Mouse (Mus musculus): ENCODE results near the gene 2310057M21Rik. TPM values are rescaled to one million over a fixed set of nuclear protein-coding genes. Genes with fewer than 3 reads are reported as not detected.
A peak's percentile ranks its signal among the peaks of the same experiment; 100 is the strongest.

The 2310057M21Rik gene
- polyA plus RNA-seq, 1 experiment from 2014 or later: 18.4 TPM

DNA sequence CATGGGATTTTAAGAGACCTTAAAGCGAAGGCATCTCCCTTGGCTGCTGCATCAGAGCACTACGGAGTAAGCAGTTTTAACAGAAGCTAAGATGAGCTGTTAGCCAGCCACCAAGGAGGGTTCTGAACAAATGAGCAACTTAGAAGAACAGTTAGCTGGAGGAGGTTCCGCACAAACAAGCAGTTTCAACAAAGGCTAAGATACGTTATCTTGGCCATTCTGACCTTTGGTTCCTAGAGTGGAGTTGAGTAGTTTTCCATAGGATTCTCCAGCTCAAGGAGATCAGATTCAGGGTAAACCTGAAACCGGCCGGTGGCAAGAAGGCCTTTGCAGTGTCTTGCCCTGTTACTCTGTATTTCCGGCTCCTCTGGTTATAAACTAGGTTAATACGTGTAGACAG is 1.6 kb upstream of the 2310057M21Rik start:
- WGBS: 65% methylated on average over 8 of the region's 8 CpGs
- ATAC-seq: no peak

DNA sequence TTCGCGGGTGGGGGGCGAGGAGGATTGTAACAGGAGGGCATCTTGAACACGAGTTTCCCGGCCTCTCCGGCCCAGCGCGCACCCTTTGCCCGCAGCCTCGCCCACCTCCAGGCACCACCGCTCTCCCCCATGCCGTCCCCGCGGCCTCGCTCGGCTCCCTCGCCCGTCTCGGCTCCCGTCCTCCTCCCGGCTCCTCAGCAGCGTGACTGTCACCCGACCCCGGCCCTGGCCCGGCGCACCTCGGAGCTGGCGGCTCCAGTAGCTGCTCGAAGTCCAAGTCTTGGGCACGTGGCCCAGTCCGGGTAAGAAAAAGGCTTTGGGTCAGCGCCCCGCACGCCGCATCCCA is 317 bp downstream of the 2310057M21Rik start:
- Histone ChIP-seq H3K4me2 (replicated peaks) (peak overlapping the region; percentile 94), H3K4me3 (replicated peaks) (peak overlapping the region; percentile 95), H3K27me3 (replicated peaks) (no peaks in the 10 kb centered on the region), H3K9me3 (no peaks in the 10 kb centered on the region), H3K9ac (peak overlapping the region; percentile 96), H3K4me1 (replicated peaks) (peaks cover 6% of the 10 kb centered on the region; the same call in 1 of the 2 replicates), H3K36me3 (peaks cover 6% of the 10 kb centered on the region; the same call in 1 of the 2 replicates), H3K27ac (peak overlapping the region; percentile 96)
- peak; percentile 76 for ATAC-seq
- under 1% methylated on average over 35 of the region's 35 CpGs for WGBS

More for the DNA sequence above, 1.6 kb upstream of the 2310057M21Rik start:
- H3K9ac ChIP-seq: no peak overlapping the region
- H3K4me3 ChIP-seq (replicated peaks): no peak overlapping the region
- peak overlapping the region; percentile 28; the same call in 1 of the 2 replicates for H3K27ac ChIP-seq
- H3K4me1 ChIP-seq (replicated peaks): peaks cover 6% of the 10 kb centered on the region; the same call in 1 of the 2 replicates
- no peaks in the 10 kb centered on the region for H3K27me3 ChIP-seq (replicated peaks)
- H3K4me2 ChIP-seq (replicated peaks): no peak overlapping the region
- no peaks in the 10 kb centered on the region for H3K36me3 ChIP-seq
- no peaks in the 10 kb centered on the region for H3K9me3 ChIP-seq

DNA sequence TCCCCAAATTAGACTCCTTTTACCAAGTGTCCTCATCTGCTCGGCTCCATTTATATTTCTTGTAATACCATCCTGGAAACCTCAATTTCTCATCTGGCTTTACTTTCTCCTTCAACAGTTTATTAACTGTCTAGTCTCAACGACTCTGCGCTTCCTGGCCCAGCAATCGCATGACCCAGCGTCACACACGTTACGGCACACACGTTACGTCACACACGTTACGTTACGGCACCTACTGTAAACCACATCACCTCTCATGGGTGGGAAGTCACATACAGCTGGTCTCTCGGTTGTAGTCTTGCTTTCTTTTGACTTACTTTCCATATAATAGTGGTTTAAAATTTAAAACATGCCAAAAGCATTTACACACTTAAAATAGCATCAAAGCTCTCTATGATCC is 6.5 kb downstream of the 2310057M21Rik start:
- H3K4me3 ChIP-seq (replicated peaks): no peak overlapping the region
- 95% methylated on average over 13 of the region's 13 CpGs for WGBS
- H3K36me3 ChIP-seq: peaks cover 16% of the 10 kb centered on the region

DNA sequence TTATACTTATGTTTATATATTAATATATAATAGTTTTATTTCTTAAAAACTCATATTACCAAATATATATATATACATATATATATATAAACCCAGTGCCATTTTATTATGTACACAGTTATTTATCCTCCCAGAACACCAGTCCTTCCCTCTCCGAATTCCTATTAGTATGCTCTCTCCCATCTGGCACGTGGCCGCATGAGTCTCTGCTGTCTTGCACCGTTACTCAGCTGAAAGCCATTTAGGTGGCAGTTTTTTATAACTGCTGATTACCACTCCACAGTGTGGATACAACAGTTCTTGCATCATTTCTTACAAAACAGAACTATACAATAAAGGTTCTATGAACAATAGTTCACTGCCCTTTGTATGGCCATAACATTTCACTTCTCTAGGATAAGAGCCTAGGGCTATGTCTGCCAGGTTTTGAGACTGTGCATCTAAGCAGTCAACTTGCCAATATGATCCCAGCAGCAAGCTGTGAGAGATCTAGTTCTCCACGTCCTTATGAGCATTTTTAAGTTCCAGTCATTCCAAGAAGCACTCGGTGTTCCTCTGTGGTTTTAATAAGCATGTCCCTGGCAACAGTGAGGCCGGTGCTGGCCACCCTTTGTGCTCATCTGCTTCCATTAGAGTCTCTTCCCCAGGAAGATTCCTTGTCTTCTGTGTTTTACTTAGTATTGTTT is 16.6 kb downstream of the 2310057M21Rik start:
- H3K4me1 ChIP-seq (replicated peaks): no peaks in the 10 kb centered on the region
- no peaks in the 10 kb centered on the region for H3K27me3 ChIP-seq (replicated peaks)
- 80% methylated on average over 7 of the region's 7 CpGs for WGBS
- H3K27ac ChIP-seq: no peak overlapping the region
- peaks cover 22% of the 10 kb centered on the region; the same call in 1 of the 2 replicates for H3K36me3 ChIP-seq
- no peak overlapping the region for H3K4me2 ChIP-seq (replicated peaks)
- no peak overlapping the region for H3K4me3 ChIP-seq (replicated peaks)
- H3K9ac ChIP-seq: no peak overlapping the region
- ATAC-seq: no peak
- no peaks in the 10 kb centered on the region for H3K9me3 ChIP-seq

More for the DNA sequence above, 6.5 kb downstream of the 2310057M21Rik start:
- Histone ChIP-seq H3K9ac (no peak overlapping the region), H3K9me3 (no peaks in the 10 kb centered on the region), H3K27ac (no peak overlapping the region), H3K4me2 (replicated peaks) (no peak overlapping the region), H3K4me1 (replicated peaks) (no peaks in the 10 kb centered on the region), H3K27me3 (replicated peaks) (no peaks in the 10 kb centered on the region)
- no peak for ATAC-seq

DNA sequence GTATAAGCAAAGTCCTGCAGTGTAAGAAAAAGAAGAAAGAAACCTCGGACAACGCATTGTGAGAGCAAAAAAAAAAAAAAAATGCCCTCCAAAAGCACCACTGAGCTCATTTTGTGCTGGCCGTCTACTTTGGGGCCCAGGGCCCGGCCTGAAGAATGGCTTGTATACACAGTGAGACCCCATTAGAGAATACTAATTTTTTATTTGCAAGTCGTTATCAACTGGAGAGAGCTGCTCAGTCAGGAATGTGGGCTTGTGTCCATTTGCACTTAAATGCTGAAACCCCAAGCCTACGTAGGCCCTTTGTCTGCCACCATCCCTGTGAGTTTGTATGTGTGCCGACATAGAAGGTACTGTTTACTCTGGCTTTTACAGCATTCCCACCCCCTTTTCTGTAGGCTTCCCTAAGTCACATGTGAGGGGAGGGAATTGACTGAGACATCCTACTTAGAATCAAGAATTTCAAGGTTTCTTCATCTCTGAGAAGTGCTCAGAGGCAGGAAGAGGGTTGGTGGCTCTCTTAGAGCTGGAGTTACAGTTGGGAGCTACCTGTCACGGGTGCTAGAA is 25.0 kb downstream of the 2310057M21Rik start:
- no peak for ATAC-seq
- Histone ChIP-seq H3K4me2 (replicated peaks) (no peak overlapping the region), H3K27ac (no peak overlapping the region), H3K4me1 (replicated peaks) (no peaks in the 10 kb centered on the region), H3K36me3 (0 out of 2 replicates have a peak, but pooled peaks cover 10% of the 10 kb centered on the region), H3K9ac (no peak overlapping the region), H3K4me3 (replicated peaks) (no peak overlapping the region), H3K27me3 (replicated peaks) (no peaks in the 10 kb centered on the region), H3K9me3 (no peaks in the 10 kb centered on the region)
- 46% methylated on average over 8 of the region's 8 CpGs for WGBS

DNA sequence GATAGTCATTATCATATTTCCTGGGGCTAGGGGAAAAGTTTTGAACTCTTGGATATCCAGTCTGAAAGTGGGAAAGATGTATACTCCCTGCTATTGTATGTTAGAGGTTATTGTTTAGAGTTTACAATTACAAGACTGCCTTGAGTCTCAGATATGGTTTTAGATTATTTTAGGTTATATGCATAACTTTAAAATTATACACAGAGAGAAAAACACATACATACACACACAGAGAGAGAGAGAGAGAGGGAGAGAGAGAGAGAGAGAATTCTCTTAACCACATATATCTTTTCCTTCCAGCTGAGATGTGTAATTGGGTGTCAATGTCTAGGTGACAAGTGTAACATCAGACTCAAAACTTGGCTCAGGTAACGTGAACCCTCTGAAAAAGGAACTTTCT is 29.0 kb downstream of the 2310057M21Rik start, which contains the start of gene Fam24a:
Gene Fam24a, plus strand, starts transcription at position 301 of the 400 bp plus-strand sequence.
- no peak within 1 kb of the TSS for H3K4me2 ChIP-seq (replicated peaks)
- ATAC-seq: no peak
- 56% methylated on average over 1 of the region's 1 CpGs for WGBS
- no peaks in the 10 kb centered on the region for H3K36me3 ChIP-seq
- no peak within 1 kb of the TSS for H3K27ac ChIP-seq
- H3K4me1 ChIP-seq (replicated peaks): no peaks in the 10 kb centered on the region
- no peaks in the 10 kb centered on the region for H3K9me3 ChIP-seq
- no peak within 1 kb of the TSS for H3K4me3 ChIP-seq (replicated peaks)
- H3K9ac ChIP-seq: no peak within 1 kb of the TSS
- H3K27me3 ChIP-seq (replicated peaks): no peaks in the 10 kb centered on the region

DNA sequence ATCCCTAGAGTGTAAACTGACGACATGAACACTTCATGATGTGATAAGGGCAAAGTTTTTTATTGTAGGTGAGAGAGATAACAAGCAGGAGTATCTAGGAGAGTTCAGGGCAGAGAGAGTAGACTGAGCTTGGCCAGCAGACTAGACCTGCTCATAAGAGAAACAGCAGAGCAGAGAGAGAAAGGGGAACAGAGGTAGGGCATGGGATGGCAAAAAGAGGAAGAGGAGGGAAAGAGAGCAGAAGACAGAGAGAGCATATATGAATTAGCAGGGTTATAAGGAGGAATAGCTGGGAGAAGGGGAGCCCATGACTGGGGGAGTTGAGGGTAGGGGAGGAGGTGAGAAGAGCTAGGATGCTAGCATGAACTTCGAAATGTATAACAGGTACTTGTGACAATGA is 30.9 kb downstream of the 2310057M21Rik start:
- whole genome bisulfite sequencing: 68% methylated on average over 2 of the region's 2 CpGs
- H3K27me3 ChIP-seq (replicated peaks): no peaks in the 10 kb centered on the region
- H3K9ac ChIP-seq: no peak overlapping the region
- no peak overlapping the region for H3K4me2 ChIP-seq (replicated peaks)
- no peak overlapping the region for H3K4me3 ChIP-seq (replicated peaks)
- H3K36me3 ChIP-seq: no peaks in the 10 kb centered on the region
- H3K9me3 ChIP-seq: no peaks in the 10 kb centered on the region
- H3K27ac ChIP-seq: no peak overlapping the region
- H3K4me1 ChIP-seq (replicated peaks): no peaks in the 10 kb centered on the region
- no peak for ATAC-seq

DNA sequence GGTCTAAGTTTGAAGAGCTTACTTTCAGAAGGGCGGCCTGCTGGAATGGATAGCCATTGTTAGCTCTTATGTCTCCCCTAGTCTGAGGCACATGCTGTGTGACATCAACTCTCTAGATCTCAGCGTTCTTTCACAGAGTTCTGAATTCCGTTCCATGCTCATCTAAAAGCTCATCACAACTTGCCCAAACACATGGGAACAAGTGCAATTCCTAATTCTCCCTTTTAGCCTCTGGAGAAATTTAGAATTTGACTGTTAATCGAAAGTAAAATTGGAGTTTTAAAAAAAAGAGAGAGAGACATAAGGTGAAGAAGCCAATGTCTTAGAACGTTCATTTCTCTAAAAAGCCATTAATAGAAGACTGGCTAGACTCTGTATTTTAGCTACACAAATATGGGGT is 33.1 kb downstream of the 2310057M21Rik start, which contains the start of gene Fam24b:
Gene Fam24b, minus strand, starts transcription at position 101 of the 400 bp plus-strand sequence.
- H3K4me3 ChIP-seq (replicated peaks): no peak within 1 kb of the TSS
- no peak within 1 kb of the TSS for H3K27ac ChIP-seq
- H3K9ac ChIP-seq: no peak within 1 kb of the TSS
- ATAC-seq: no peak
- no peaks in the 10 kb centered on the region for H3K4me1 ChIP-seq (replicated peaks)
- H3K9me3 ChIP-seq: no peaks in the 10 kb centered on the region
- WGBS: 93% methylated on average over 5 of the region's 5 CpGs
- no peak within 1 kb of the TSS for H3K4me2 ChIP-seq (replicated peaks)
- H3K27me3 ChIP-seq (replicated peaks): no peaks in the 10 kb centered on the region
- no peaks in the 10 kb centered on the region for H3K36me3 ChIP-seq

DNA sequence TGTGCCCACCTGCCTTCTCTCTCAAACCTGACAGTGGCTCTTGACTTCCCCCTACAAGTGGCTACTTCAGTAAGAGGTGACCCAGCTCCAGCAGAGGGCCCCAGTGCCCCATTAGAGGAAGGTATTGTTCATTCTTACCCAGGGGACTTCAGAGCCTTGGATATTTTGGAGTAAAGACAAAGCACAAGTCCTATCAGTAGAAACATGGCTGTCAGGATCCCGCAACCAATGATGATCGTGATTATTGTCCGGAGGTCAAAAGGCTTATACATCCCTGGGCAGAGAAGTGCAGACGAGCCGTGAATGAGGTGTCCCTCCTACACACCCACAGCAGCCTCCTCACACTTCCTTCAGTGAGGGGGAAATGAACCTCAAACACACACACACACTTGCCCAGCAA is 35.5 kb downstream of the 2310057M21Rik start:
- no peak overlapping the region for H3K4me3 ChIP-seq (replicated peaks)
- no peaks in the 10 kb centered on the region for H3K36me3 ChIP-seq
- H3K4me1 ChIP-seq (replicated peaks): no peaks in the 10 kb centered on the region
- H3K4me2 ChIP-seq (replicated peaks): no peak overlapping the region
- no peak overlapping the region for H3K27ac ChIP-seq
- no peak for ATAC-seq
- WGBS: 85% methylated on average over 5 of the region's 5 CpGs
- no peak overlapping the region for H3K9ac ChIP-seq
- H3K27me3 ChIP-seq (replicated peaks): no peaks in the 10 kb centered on the region
- no peaks in the 10 kb centered on the region for H3K9me3 ChIP-seq

DNA sequence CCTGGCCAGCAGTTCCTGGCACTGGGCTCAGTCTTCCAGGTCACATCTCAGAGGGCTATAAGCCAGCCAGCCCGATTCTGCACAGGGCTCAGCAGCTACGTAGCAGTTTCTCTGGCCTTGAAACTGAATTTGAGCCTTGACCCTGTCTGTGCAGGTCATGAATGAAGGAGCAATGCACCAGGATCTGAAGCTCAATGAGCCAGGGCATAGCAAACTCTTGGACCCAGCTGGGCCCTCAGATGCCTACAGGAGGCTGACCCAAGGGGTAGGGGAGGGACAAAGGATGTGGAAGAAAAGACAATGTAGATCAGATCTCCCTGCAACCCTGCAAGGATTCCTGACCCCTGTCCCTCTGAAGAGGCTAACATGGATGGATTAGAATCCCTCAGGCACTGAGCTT is 40.4 kb downstream of the 2310057M21Rik start, which contains the start of gene Cuzd1:
Gene Cuzd1, minus strand, starts transcription at position 101 of the 400 bp plus-strand sequence.
- Histone ChIP-seq H3K4me2 (replicated peaks) (no peak within 1 kb of the TSS), H3K36me3 (no peaks in the 10 kb centered on the region), H3K4me1 (replicated peaks) (no peaks in the 10 kb centered on the region), H3K27ac (no peak within 1 kb of the TSS), H3K4me3 (replicated peaks) (no peak within 1 kb of the TSS), H3K9ac (no peak within 1 kb of the TSS), H3K9me3 (no peaks in the 10 kb centered on the region), H3K27me3 (replicated peaks) (no peaks in the 10 kb centered on the region)
- WGBS: 84% methylated on average over 2 of the region's 2 CpGs
- no peak for ATAC-seq

DNA sequence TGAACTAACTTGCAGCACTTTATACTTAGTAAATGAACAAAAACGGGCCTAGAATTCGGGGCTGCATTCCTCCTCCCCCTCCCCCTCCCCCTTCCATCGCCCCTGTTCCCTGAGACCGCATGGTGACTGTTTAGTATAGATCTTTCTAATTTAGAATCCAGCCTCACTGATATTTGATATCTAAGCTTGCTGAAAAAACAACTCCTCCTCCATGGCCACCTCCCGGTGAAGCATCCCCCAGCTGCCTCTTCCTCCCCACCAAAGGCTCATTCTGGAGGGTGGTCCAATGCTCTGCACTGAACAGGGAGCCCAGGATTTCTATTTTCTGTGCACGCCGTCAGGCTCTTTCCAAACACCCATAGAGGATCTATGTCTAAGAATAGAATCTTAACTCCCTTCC is 44.2 kb downstream of the 2310057M21Rik start:
- Histone ChIP-seq H3K4me3 (replicated peaks) (no peak overlapping the region), H3K4me2 (replicated peaks) (no peak overlapping the region), H3K36me3 (no peaks in the 10 kb centered on the region), H3K9ac (no peak overlapping the region), H3K4me1 (replicated peaks) (no peaks in the 10 kb centered on the region), H3K9me3 (no peaks in the 10 kb centered on the region), H3K27me3 (replicated peaks) (no peaks in the 10 kb centered on the region), H3K27ac (no peak overlapping the region)
- 83% methylated on average over 5 of the region's 7 CpGs for WGBS
- no peak for ATAC-seq

DNA sequence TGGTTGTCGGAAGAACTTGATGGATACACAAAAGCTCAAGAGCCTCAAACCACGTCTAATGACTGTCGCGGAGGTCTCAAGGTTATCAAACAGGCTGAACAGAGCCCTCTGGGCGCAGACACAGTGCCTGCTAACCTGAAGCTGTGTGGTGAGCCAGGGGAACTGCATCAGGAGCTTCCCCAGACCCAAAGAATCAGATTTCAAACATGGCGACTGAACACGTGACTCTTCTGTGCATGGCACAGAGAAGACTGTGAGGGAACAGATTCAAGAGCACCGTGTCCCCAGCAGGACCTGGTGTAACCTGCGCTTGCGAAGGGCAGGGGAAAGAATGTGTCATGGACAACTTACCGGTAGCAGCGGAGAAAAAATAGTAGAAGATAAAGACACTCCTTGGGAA is 45.0 kb downstream of the 2310057M21Rik start:
- H3K4me1 ChIP-seq (replicated peaks): no peaks in the 10 kb centered on the region
- no peaks in the 10 kb centered on the region for H3K27me3 ChIP-seq (replicated peaks)
- H3K4me2 ChIP-seq (replicated peaks): no peak overlapping the region
- no peak for ATAC-seq
- no peak overlapping the region for H3K27ac ChIP-seq
- H3K9ac ChIP-seq: no peak overlapping the region
- 63% methylated on average over 12 of the region's 12 CpGs for WGBS
- no peaks in the 10 kb centered on the region for H3K36me3 ChIP-seq
- H3K9me3 ChIP-seq: no peaks in the 10 kb centered on the region
- H3K4me3 ChIP-seq (replicated peaks): no peak overlapping the region

DNA sequence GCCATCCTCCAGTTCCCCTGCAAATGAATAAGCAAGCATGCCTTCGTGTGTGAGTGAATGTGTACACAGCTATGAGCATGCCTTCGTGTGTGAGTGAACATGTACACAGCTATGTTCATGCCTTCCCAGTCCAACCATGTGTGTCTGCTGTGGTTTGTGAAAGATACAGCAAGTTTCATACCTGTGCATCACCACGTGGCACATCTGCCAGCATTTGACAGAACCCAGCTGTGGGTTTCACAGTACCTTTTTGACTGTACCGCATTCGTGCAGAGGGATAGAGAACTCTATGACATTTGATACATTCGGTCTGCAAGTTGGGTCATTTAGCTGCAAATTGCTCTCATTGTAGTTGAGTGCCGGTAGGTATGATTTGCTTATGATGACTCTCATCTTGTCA is 48.1 kb downstream of the 2310057M21Rik start:
- Histone ChIP-seq H3K4me1 (replicated peaks) (no peaks in the 10 kb centered on the region), H3K27ac (no peak overlapping the region), H3K36me3 (no peaks in the 10 kb centered on the region), H3K9ac (no peak overlapping the region), H3K27me3 (replicated peaks) (no peaks in the 10 kb centered on the region), H3K4me2 (replicated peaks) (no peak overlapping the region), H3K9me3 (no peaks in the 10 kb centered on the region), H3K4me3 (replicated peaks) (no peak overlapping the region)
- ATAC-seq: no peak
- 74% methylated on average over 7 of the region's 7 CpGs for WGBS

Measured in intestine, embryonic 15.5 days (tissue).